Mouse (Mus musculus) spleen, adult 2 months (tissue): ENCODE measurements around the gene Blvrb.

Experiments
- CTCF ChIP-seq: fragments of 200-500 bp; IDR thresholded peaks from 2 replicates; pipeline ENCODE4 v1.5.1; 2011; ENCODE audit warnings: mild to moderate bottlenecking, inconsistent platforms; ENCODE audit not compliant: insufficient read depth, insufficient read length, insufficient replicate concordance; ENCODE audit errors: extremely low read depth
- POLR2A ChIP-seq: fragments of 200-500 bp; IDR thresholded peaks from 2 replicates; pipeline ENCODE4 v1.6.1; 2011; ENCODE audit warnings: low read depth, low read length, inconsistent platforms

- TF ChIP-seq CTCF: no peak
- TF ChIP-seq POLR2A: no peak
Measured at GRCm38 (mm10) chr7:27452206-27452770, 4.5 kb downstream of the Blvrb start.
